Mouse (Mus musculus) embryonic facial prominence, embryonic 13.5 days (tissue): ENCODE data around the gene 4932414N04Rik. TPM values are rescaled to one million over a fixed set of nuclear protein-coding genes. Genes with fewer than 3 reads are reported as not detected.
"Not testable (repeated sequence)": the region's sequence is repeated elsewhere in the genome, so short reads cannot be mapped to it uniquely, and the experiment has no call there.

ENCODE experiments used
- ATAC-seq: fragments of 200-750 bp; cut with Nextera tagmentation; 2 replicates; pipeline ENCODE4 v1.8.0; 2017; ENCODE audit warnings: low read depth; ENCODE audit not compliant: insufficient number of reproducible peaks, insufficient read depth, low FRiP score, low TSS enrichment
- H3K27ac ChIP-seq: fragments of 300-500 bp; sonication (generic); 2 replicates; pipeline ENCODE4 v1.5.1; 2015; ENCODE audit warnings: moderate library complexity, mild to moderate bottlenecking, inconsistent platforms
- H3K27me3 ChIP-seq: fragments of 300-500 bp; sonication (generic); 2 replicates; pipeline ENCODE4 v1.6.1; 2015; ENCODE audit warnings: mild to moderate bottlenecking, inconsistent platforms
- H3K36me3 ChIP-seq: fragments of 300-500 bp; sonication (generic); 2 replicates; pipeline ENCODE4 v1.6.1; 2015; ENCODE audit warnings: mild to moderate bottlenecking, inconsistent platforms
- H3K4me1 ChIP-seq: fragments of 300-500 bp; sonication (generic); 2 replicates; pipeline ENCODE4 v1.6.1; 2015; ENCODE audit warnings: inconsistent platforms
- H3K4me2 ChIP-seq: fragments of 300-500 bp; sonication (generic); 2 replicates; pipeline ENCODE4 v1.6.1; 2015; ENCODE audit warnings: moderate library complexity, mild to moderate bottlenecking, inconsistent platforms
- H3K4me3 ChIP-seq: fragments of 300-500 bp; sonication (generic); 2 replicates; pipeline ENCODE4 v1.5.1; 2015; ENCODE audit warnings: mild to moderate bottlenecking, inconsistent platforms
- H3K9ac ChIP-seq: fragments of 300-500 bp; sonication (generic); 2 replicates; pipeline ENCODE4 v1.6.1; 2015; ENCODE audit warnings: mild to moderate bottlenecking, inconsistent platforms
- H3K9me3 ChIP-seq: fragments of 300-500 bp; sonication (generic); 2 replicates; pipeline ENCODE4 v1.6.1; 2016; ENCODE audit warnings: inconsistent platforms
- WGBS: fragments of 180-500 bp; shearing (Covaris S2); methylation state at CpG from one replicate; pipeline ENCODE4 v1.1.7; 2015; ENCODE audit warnings: mixed read lengths; 5-methylcytosine and 5-hydroxymethylcytosine counted together
- polyA plus RNA-seq: library from polyadenylated mRNA; unstranded; fragments of >200 nt; fragmentation: Nextera tagmentation; extraction: Ambion mirVana; gene quantifications from 2 replicates; pipeline ENCODE4 v1.2.1, GENCODE M21; 2015

The 4932414N04Rik gene
- polyA plus RNA-seq: not detected in 2 replicates

DNA sequence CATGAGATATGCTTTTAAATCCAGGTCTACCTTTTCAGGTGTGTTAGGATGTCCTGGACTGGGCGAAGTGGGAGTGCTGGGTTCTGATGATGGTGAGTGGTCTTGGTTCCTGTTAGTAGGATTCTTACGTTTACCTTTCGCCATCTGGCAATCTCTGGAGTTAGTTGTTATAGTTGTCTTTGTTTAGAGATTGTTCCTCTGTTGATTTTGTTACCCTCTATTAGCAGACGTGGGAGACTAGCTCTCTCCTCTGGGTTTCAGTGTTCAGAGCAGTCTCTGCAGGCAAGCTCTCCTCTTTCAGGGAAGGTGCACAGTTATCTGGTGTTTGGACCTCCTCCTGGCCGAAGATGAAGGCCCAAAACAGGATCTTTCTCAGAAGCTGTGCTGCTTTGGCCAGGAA, at the start of gene 4932414N04Rik:
TSS of gene 4932414N04Rik (plus strand) at position 301 of the 400 bp plus-strand sequence.
- not testable (repeated sequence) for H3K27ac ChIP-seq, H3K9me3 ChIP-seq, H3K4me3 ChIP-seq, ATAC-seq, H3K27me3 ChIP-seq, H3K9ac ChIP-seq, H3K4me1 ChIP-seq, H3K36me3 ChIP-seq, H3K4me2 ChIP-seq
- WGBS: 65% methylated on average over 2 of the region's 5 CpGs

DNA sequence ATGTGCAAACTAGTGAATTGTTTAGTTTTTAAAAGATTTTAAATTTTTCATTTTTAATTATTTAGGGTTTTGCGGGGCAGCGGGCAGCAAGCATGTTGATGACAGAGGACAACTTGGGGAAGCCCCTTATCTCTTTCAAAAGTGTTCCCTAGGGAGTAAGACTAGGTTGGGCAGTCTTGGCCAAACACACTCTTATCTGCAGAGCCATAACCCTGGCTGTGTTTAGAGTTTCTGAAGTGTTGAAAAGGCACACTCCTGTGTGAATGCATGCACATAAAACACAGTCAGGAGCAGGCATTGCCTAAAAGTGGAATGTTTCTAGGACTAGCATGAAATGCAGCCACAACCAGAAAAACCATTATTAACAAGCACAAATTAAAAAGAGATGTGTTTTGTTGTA, 75.9 kb downstream of the 4932414N04Rik start:
- Histone ChIP-seq H3K9ac (no peak overlapping the region), H3K36me3 (no peaks in the 10 kb centered on the region), H3K4me2 (no peak overlapping the region), H3K27ac (no peak overlapping the region), H3K4me1 (no peaks in the 10 kb centered on the region), H3K4me3 (no peak overlapping the region), H3K9me3 (no peaks in the 10 kb centered on the region), H3K27me3 (no peaks in the 10 kb centered on the region)
- ATAC-seq: no peak
- WGBS: 81% methylated on average over 2 of the region's 2 CpGs

DNA sequence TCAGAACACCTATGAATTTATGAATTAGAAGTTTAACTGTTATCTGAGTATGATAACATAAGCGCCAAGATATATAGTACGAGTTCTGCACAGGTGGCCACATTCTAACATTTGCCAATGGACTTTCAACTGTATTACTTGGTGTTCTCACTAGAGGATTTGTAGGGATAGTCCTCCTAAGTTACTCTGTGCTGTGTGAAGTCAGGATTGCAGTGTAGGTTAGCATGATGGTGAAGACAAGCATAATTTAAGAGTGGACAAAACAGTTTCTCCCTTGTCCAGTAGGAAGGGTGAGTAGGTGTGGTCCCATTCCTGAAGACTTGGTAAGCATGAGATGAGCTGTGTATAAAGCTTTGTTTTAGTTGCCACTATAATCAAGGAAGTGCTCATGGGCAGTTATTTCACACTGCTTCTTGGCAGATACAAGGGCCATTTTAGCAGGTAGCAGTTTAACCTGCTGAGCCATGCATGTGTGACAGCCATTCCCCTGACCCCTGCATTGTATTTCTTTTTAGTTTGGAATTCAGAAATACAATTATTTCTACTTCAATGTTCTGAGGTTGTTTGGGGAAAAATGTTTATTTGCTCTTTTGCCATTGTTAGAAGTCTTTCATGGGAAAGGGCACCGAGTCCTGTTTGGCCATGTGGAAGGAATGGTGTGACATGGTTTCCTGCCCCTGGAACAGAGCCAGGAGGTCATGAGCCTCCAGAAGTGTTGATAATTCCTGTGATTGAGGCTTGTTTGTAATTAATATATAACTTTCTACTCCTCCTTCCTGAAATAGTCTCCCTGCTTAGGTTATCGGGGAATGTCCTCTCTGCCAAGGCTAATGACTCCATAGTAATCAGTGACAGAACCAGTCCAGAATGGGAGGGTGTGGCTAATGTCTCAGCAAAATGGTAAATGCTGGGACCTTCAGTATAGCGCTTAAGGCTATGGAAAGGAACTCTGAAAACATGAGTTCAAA, 83.8 kb downstream of the 4932414N04Rik start:
- H3K36me3 ChIP-seq: no peaks in the 10 kb centered on the region
- H3K4me2 ChIP-seq: no peak overlapping the region
- no peaks in the 10 kb centered on the region for H3K4me1 ChIP-seq
- H3K9ac ChIP-seq: no peak overlapping the region
- H3K27ac ChIP-seq: no peak overlapping the region
- WGBS: 83% methylated on average over 5 of the region's 5 CpGs
- no peak overlapping the region for H3K4me3 ChIP-seq
- H3K27me3 ChIP-seq: no peaks in the 10 kb centered on the region
- no peak for ATAC-seq
- H3K9me3 ChIP-seq: no peaks in the 10 kb centered on the region

DNA sequence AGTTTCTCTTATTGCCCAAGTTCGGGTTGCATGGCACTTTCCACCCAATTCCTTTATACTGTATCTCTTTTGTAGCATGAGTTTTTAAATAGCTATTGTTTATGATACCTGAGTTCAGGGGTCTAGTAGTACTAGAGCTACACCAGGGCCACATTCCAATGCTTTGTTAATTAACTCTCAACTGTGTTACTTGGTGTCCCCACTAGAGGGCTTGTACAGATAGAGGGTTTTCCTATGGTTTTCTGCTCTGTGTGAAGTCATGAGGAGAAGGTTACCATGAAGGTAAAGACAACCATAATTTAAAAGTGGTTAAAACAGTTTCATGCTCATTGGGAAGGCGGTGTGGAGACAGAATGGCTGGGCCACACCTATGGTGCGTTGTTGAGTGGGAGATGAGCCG, 88.3 kb downstream of the 4932414N04Rik start:
- 83% methylated on average over 4 of the region's 4 CpGs for WGBS
- ATAC-seq: no peak

DNA sequence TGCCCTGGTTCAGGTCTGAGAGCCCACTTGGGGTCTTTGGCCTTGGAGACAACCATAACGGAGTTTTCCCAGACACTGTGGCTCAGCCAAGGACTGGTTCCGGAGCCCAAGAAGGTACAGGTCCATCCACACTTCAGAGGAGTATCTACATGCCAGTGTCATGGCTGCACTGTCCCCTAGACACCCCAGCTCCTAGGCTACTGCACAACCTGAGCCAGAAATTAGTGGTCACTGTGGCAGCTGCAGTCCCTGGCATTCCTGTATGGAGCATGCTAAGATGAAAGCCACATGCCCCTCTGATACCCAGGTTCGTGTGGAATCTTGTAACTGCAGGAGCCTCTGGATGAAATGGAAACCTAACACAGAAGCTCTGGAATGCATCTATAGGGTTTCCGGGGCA, 99.9 kb downstream of the 4932414N04Rik start:
- Histone ChIP-seq H3K9me3 (no peaks in the 10 kb centered on the region; the same call in 1 of the 2 replicates), H3K4me1 (no peaks in the 10 kb centered on the region), H3K27ac (no peak overlapping the region), H3K27me3 (0 out of 2 replicates have a peak, but pooled peaks cover 3% of the 10 kb centered on the region), H3K36me3 (no peaks in the 10 kb centered on the region), H3K9ac (no peak overlapping the region), H3K4me2 (no peak overlapping the region), H3K4me3 (no peak overlapping the region)
- ATAC-seq: no peak
- 64% methylated on average over 4 of the region's 4 CpGs for WGBS

More for the DNA sequence above, 88.3 kb downstream of the 4932414N04Rik start:
- H3K36me3 ChIP-seq: no peaks in the 10 kb centered on the region
- no peak overlapping the region for H3K27ac ChIP-seq
- no peaks in the 10 kb centered on the region for H3K4me1 ChIP-seq
- H3K9me3 ChIP-seq: no peaks in the 10 kb centered on the region
- H3K27me3 ChIP-seq: no peaks in the 10 kb centered on the region
- no peak overlapping the region for H3K9ac ChIP-seq
- no peak overlapping the region for H3K4me3 ChIP-seq
- H3K4me2 ChIP-seq: no peak overlapping the region

DNA sequence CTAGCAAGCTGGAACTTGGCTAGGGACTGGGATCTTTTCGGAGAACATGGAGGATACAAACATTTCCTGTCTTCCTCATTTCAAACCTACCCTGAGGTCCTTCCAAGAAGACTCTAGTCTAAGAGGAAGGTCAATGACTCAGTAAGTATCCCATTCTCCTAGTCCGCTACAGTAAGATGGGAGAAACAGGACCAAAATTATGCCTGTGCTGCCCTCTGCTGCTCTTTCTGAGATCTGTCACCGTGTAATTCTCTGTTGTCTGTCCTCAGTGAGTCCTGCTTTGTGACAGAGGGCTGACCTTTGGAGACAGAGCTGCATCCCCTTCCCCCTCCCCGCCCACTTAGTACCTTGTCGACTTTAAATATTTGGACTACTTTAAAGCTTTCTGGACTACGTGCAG, 100.5 kb downstream of the 4932414N04Rik start:
- no peak overlapping the region for H3K4me3 ChIP-seq
- no peak overlapping the region for H3K27ac ChIP-seq
- no peaks in the 10 kb centered on the region for H3K36me3 ChIP-seq
- WGBS: 21% methylated on average over 6 of the region's 6 CpGs
- H3K4me2 ChIP-seq: no peak overlapping the region
- H3K4me1 ChIP-seq: no peaks in the 10 kb centered on the region
- no peak for ATAC-seq
- H3K9ac ChIP-seq: no peak overlapping the region
- no peaks in the 10 kb centered on the region; the same call in 1 of the 2 replicates for H3K9me3 ChIP-seq
- H3K27me3 ChIP-seq: 0 out of 2 replicates have a peak, but pooled peaks cover 3% of the 10 kb centered on the region

DNA sequence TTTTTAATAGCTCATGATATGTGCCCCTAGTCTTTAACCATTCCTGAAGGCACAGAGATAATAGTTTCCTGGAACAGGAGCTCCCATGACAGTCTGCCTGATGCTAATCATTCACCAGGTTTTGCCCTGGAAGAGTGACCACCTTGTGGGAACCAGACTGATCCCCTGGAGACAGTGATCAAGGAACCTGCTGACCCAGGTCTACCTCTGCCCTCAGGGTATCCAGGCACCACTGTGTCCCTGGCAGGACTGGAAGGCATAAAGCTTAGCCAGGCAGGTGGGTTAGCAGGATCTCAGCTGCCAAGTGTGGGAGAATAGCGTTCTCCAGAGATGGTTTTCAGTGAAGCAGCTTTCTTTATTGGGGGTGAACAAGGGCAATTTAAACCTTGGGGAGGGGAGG, 109.1 kb downstream of the 4932414N04Rik start:
- Histone ChIP-seq H3K36me3 (no peaks in the 10 kb centered on the region), H3K4me1 (no peaks in the 10 kb centered on the region), H3K4me2 (no peak overlapping the region), H3K9ac (no peak overlapping the region), H3K27me3 (no peaks in the 10 kb centered on the region), H3K9me3 (no peaks in the 10 kb centered on the region), H3K4me3 (no peak overlapping the region), H3K27ac (no peak overlapping the region)
- 72% methylated on average over 1 of the region's 1 CpGs for WGBS
- ATAC-seq: no peak

DNA sequence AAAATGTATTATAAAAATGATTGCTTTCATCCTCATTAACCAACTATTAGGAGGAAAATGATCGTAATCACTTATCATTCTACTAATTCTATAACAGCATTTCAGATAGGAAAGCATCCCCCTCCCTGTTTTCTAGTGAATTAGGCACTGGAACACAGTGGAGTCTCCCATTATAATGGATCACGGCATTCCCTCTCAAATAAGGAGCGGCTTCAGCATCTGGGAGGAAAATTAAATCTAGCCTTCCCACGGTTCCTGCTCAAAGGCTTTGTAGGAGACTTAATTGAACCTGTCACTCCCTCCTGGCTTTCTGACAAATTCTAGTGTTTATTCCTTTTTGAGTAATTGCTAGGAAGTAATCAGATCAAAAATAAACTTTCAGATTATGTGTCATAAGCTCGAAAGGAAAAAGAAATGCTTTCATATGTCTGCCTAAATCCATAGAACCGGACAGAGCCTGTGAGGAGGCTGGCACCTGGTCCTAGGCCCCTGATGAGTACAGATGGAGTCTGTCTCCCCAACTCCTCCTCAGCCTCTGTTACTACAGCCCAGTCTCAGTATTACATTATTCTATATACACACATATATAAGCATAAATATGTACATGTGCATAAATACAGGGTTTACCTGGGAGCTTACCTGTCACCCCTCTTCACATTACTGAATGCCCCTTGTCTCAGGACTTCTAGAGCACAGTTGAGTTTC, 111.1 kb downstream of the 4932414N04Rik start:
- 55% methylated on average over 6 of the region's 6 CpGs for WGBS

DNA sequence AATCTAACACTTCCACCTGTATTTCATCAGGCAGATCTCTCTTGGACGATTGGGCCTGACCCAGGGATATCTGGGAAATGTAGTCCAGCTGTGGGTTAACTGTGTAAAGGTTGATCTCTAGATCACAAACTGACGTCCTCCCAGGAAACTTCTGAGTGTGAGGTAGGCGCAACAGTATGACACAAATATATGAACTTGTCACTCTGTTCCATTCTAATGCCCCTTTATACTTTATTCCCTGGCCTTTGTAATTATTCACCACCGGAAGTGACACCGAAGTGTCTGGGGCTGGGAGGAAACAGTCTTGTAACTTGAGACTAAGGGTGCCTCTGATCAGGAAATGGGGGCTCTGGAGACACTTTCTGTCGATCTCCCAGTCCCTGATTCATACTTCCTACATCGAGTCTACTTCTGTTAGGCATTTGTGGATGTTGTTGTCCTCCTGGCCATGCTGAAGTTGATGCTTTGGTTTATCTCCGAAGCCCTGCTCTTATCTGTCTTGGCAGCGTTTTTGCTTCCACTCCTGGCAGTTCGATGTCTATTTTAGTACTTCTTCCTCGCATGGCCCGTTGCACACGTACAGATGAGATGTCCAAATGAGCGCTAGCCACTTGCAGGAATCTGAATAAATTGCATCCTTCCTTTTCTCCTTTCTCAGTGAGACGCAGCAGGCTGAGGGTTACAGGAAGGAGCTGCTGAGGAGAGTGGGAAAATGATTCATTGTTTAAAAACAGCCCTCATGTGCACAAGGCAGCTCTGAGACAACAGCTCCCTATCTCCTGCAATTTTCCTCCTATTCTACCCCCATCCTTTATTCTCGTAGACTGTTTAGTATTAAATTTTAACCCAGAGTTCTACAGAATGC, 126.2 kb downstream of the 4932414N04Rik start:
- H3K27me3 ChIP-seq: no peaks in the 10 kb centered on the region
- peak overlapping the region; percentile 52 for H3K4me2 ChIP-seq
- no peaks in the 10 kb centered on the region for H3K36me3 ChIP-seq
- 0 out of 2 replicates have a peak overlapping the region, but pooled peaks have one; percentile 27 for H3K9ac ChIP-seq
- peaks cover 12% of the 10 kb centered on the region for H3K4me1 ChIP-seq
- H3K4me3 ChIP-seq: peak overlapping the region; percentile 31
- ATAC-seq: no peak
- no peaks in the 10 kb centered on the region for H3K9me3 ChIP-seq
- WGBS: 34% methylated on average over 16 of the region's 16 CpGs
- H3K27ac ChIP-seq: 0 out of 2 replicates have a peak overlapping the region, but pooled peaks have one; percentile 7

More for the DNA sequence above, 111.1 kb downstream of the 4932414N04Rik start:
- no peaks in the 10 kb centered on the region for H3K9me3 ChIP-seq
- H3K4me2 ChIP-seq: no peak overlapping the region
- H3K27ac ChIP-seq: no peak overlapping the region
- no peaks in the 10 kb centered on the region for H3K36me3 ChIP-seq
- no peaks in the 10 kb centered on the region for H3K27me3 ChIP-seq
- no peak for ATAC-seq
- H3K9ac ChIP-seq: no peak overlapping the region
- H3K4me1 ChIP-seq: no peaks in the 10 kb centered on the region
- H3K4me3 ChIP-seq: no peak overlapping the region

DNA sequence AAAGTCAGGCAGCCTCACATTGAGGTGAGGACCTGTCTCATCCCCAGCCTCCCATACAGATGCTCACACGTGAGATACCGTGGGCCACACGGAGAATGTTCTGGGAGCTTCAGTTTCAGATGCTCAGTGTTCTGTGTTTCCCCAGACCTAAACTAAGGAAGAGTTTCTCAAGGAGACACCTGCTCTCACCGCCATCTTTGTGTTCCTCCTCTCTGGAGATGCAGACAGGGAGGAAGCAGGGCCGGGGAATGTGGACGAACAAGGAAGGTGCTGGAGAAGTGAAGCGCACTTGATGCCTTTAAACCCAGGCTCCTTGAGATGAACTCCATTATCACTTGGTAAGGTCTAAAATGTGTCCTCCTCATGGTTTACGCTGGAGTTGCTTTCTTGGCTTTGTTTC, 127.4 kb downstream of the 4932414N04Rik start:
- H3K4me3 ChIP-seq, ATAC-seq, H3K27ac ChIP-seq, H3K9me3 ChIP-seq, H3K4me2 ChIP-seq, H3K27me3 ChIP-seq, H3K9ac ChIP-seq, H3K36me3 ChIP-seq: not testable (repeated sequence)
- H3K4me1 ChIP-seq: peaks cover 13% of the 10 kb centered on the region
- WGBS: 90% methylated on average over 8 of the region's 8 CpGs
